Mouse (Mus musculus) kidney, embryonic 15.5 days (tissue): Measurements from ENCODE around the gene Duoxa2. TPM values are rescaled to one million over a fixed set of nuclear protein-coding genes. Genes with fewer than 3 reads are reported as not detected.

ENCODE experiments used
- ATAC-seq: fragments of 200-750 bp; cut with Nextera tagmentation; replicated peaks from 2 replicates; pipeline ENCODE4 v1.8.0; 2017; ENCODE audit warnings: moderate TSS enrichment; ENCODE audit not compliant: low FRiP score
- H3K27ac ChIP-seq: fragments of 300-500 bp; sonication (generic); 2 replicates; pipeline ENCODE4 v1.5.1; 2015; ENCODE audit warnings: mild to moderate bottlenecking, inconsistent platforms
- H3K27me3 ChIP-seq: fragments of 300-500 bp; sonication (generic); 2 replicates; pipeline ENCODE4 v1.6.1; 2015; ENCODE audit warnings: inconsistent platforms
- H3K36me3 ChIP-seq: fragments of 300-500 bp; sonication (generic); 2 replicates; pipeline ENCODE4 v1.6.1; 2015; ENCODE audit warnings: inconsistent platforms
- H3K4me1 ChIP-seq: fragments of 300-500 bp; sonication (generic); 2 replicates; pipeline ENCODE4 v1.6.1; 2015; ENCODE audit warnings: inconsistent platforms
- H3K4me2 ChIP-seq: fragments of 300-500 bp; sonication (generic); 2 replicates; pipeline ENCODE4 v1.6.1; 2015; ENCODE audit warnings: moderate library complexity, mild to moderate bottlenecking, inconsistent platforms
- H3K4me3 ChIP-seq: fragments of 300-500 bp; sonication (generic); replicated peaks from 2 replicates; pipeline ENCODE4 v1.5.1; 2015; ENCODE audit warnings: mild to moderate bottlenecking, inconsistent platforms
- H3K9ac ChIP-seq: fragments of 300-500 bp; sonication (generic); 2 replicates; pipeline ENCODE4 v1.6.1; 2015; ENCODE audit warnings: mild to moderate bottlenecking, inconsistent platforms
- H3K9me3 ChIP-seq: fragments of 300-500 bp; sonication (generic); replicated peaks from 2 replicates; pipeline ENCODE4 v1.6.1; 2016; ENCODE audit warnings: inconsistent platforms
- WGBS: fragments of 180-500 bp; shearing (Covaris S2); methylation state at CpG from one replicate; pipeline ENCODE4 v1.1.7; 2015; ENCODE audit warnings: mixed read lengths; 5-methylcytosine and 5-hydroxymethylcytosine counted together
- polyA plus RNA-seq: library from polyadenylated mRNA; unstranded; fragments of >200 nt; fragmentation: Nextera tagmentation; extraction: Ambion mirVana; gene quantifications from 2 replicates; pipeline ENCODE4 v1.2.1, GENCODE M21; 2015

Gene Duoxa2
- 0.17 TPM in 1 of 2 replicates, not detected in the other for polyA plus RNA-seq

DNA sequence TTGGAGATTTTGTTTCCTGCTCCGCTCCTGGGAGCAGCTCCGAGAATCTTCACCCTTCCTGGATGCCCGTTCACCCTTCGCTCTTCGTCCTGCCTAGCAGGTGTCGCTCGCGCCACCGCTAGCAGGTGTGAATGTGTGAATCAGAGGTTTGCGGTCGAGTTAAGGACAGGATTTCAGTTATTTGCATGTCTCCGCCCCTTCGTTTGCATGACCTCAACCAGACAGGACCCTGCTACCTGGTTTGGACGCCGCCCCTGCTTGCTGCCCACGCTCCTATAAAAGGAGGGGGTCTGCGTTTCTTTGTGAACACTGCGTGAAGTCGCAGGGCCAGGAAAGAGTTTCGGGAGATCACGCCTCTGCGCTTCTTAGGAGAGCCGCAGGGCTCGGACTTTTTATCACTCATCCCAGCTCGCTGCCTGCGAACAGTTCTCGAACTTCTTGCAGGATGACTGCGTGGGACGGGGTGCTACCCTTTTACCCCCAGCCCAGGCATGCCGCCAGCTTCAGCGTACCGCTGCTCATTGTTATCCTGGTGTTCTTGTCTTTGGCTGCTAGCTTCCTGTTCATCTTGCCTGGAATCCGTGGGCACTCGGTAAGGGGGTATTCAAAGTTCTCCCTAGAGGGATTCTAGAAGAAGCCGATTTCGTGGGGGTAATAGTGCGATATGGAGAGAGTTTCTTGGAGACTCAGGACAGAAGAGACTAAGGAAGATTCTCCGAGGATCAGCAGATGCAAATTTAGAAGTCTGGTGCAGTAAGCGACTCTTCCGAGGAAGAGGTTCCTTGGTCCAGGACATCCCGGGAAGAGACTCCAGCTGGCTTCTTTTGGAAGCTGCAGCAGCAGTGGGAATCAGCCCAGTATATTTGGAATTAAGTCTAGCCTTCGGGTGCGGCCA lies at the start of gene Duoxa2:
Gene Duoxa2 (plus strand): TSS at position 305 of the 895 bp plus-strand sequence.
- Histone ChIP-seq H3K4me3 (peak within 1 kb of the TSS; percentile 33), H3K27me3 (peaks cover 100% of the 10 kb centered on the region), H3K27ac (no peak within 1 kb of the TSS), H3K9me3 (no peaks in the 10 kb centered on the region), H3K36me3 (no peaks in the 10 kb centered on the region), H3K4me1 (peaks cover 46% of the 10 kb centered on the region), H3K9ac (no peak within 1 kb of the TSS), H3K4me2 (peak within 1 kb of the TSS; percentile 52)
- under 1% methylated on average over 43 of the region's 43 CpGs for WGBS
- ATAC-seq: no peak

DNA sequence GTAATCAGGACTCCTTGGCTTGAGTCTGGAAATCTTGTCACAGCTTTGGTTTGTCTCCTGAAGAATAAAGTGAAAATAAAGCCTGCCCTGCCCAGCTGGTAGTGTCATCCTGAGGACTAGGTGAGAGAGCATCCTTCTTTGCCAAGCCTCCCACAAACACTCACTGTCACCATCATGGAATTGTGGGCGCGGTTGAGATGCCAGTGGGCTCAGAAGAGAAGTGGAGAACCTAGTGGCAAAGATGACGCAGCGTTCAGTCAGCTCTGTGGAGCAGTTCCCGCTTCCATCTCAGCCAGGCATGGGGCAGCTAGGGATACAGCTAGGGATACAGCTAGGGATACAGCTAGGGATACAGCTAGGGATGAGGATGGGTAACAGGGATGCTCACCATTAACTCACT lies 42.7 kb upstream of the Duoxa2 start:
- H3K4me1 ChIP-seq: no peaks in the 10 kb centered on the region
- no peaks in the 10 kb centered on the region for H3K27me3 ChIP-seq
- H3K36me3 ChIP-seq: 0 out of 2 replicates have a peak, but pooled peaks cover 2% of the 10 kb centered on the region
- H3K9me3 ChIP-seq: no peaks in the 10 kb centered on the region
- 93% methylated on average over 5 of the region's 5 CpGs for WGBS
- H3K27ac ChIP-seq: no peak overlapping the region
- H3K4me3 ChIP-seq: no peak overlapping the region
- no peak overlapping the region for H3K4me2 ChIP-seq
- ATAC-seq: no peak
- no peak overlapping the region for H3K9ac ChIP-seq

DNA sequence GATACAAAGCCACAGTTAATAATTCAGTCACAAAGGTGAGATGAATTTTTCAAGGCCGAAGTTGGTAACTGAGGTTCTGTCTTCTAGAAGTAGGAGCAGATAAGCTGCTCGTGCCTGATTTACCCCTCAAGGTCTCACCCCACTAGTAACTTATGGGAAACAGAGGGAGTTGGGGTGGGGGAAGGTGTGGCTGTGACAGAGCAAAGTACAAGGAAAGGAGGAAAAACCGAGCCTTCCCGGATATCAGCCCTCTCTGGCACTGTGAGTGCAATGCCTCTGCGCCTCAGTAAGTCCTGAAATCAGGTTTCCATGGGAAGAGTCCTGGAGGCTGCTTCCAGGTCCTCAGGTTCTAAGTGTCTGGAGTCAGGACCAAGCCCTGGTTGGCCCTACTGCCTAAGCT lies 38.0 kb upstream of the Duoxa2 start:
- no peak overlapping the region for H3K4me3 ChIP-seq
- 0 out of 2 replicates have a peak, but pooled peaks cover 2% of the 10 kb centered on the region for H3K36me3 ChIP-seq
- no peak for ATAC-seq
- no peak overlapping the region for H3K27ac ChIP-seq
- H3K9ac ChIP-seq: no peak overlapping the region
- H3K4me1 ChIP-seq: no peaks in the 10 kb centered on the region
- H3K9me3 ChIP-seq: no peaks in the 10 kb centered on the region
- no peak overlapping the region for H3K4me2 ChIP-seq
- WGBS: 84% methylated on average over 5 of the region's 5 CpGs
- H3K27me3 ChIP-seq: no peaks in the 10 kb centered on the region

DNA sequence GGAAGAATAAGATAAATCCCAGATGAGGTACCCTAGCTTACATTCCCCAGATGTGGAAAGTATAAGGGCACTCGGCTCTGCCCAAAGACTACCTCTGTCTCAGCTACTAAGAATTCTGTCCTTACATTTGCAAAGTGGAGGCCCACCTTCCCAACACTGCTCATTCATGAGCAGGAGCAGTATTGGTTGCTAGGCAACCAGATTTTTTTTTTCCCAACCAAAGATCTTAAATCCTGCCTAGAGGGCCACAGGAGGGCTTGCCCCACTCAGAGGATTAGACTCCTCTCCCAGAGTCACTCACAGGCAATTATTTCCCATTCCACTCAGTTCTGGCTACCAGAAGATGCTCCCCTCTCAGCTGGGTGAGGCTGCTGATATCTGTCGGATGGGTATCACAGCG lies 34.0 kb upstream of the Duoxa2 start:
- ATAC-seq: no peak
- WGBS: 80% methylated on average over 3 of the region's 3 CpGs
- no peak overlapping the region for H3K4me2 ChIP-seq
- H3K27ac ChIP-seq: no peak overlapping the region
- no peak overlapping the region for H3K4me3 ChIP-seq
- H3K4me1 ChIP-seq: no peaks in the 10 kb centered on the region
- no peaks in the 10 kb centered on the region for H3K9me3 ChIP-seq
- no peak overlapping the region for H3K9ac ChIP-seq
- 0 out of 2 replicates have a peak, but pooled peaks cover 2% of the 10 kb centered on the region for H3K36me3 ChIP-seq
- no peaks in the 10 kb centered on the region for H3K27me3 ChIP-seq

DNA sequence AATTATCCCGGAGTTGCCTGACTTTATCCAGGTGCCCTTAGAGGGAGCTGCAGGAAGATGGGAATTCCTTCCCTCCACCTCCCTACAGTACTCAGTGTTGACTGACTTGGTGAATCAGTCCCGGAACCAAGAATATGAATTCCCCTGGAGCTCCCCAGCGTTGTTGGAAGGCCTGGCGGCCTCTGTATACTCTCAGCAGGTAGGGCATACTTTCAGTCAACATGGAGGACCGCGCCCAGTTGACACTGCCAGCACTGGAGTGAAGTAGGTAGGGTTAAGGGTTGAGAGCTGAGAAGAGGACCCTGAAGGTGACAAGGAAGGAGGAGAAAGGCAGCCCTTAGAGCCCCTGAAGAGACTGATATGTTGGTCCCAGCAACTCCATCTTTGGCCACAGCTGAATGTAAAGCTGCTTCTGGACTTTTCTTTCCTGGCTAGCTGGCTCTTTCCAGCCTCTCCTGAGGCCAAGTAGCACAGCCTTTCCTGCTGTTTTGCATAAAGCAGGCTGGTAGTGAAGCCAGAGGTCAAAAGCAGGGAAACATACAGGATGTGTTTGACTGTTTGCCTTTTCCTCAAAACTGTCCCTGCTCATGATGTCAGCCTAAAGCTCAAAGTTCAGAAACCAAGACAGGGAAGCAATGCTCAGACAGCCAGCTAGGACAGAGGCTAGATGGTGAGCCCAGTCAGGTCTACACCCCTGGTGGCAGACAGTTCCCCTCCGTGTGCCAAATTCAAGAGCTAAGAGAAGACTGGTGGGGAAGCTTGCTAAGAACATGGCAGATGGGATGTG lies 32.1 kb upstream of the Duoxa2 start:
- Histone ChIP-seq H3K4me1 (no peaks in the 10 kb centered on the region), H3K4me3 (no peak overlapping the region), H3K27me3 (no peaks in the 10 kb centered on the region), H3K9ac (no peak overlapping the region), H3K36me3 (no peaks in the 10 kb centered on the region), H3K4me2 (no peak overlapping the region), H3K27ac (no peak overlapping the region), H3K9me3 (no peaks in the 10 kb centered on the region)
- no peak for ATAC-seq
- WGBS: 90% methylated on average over 7 of the region's 7 CpGs

DNA sequence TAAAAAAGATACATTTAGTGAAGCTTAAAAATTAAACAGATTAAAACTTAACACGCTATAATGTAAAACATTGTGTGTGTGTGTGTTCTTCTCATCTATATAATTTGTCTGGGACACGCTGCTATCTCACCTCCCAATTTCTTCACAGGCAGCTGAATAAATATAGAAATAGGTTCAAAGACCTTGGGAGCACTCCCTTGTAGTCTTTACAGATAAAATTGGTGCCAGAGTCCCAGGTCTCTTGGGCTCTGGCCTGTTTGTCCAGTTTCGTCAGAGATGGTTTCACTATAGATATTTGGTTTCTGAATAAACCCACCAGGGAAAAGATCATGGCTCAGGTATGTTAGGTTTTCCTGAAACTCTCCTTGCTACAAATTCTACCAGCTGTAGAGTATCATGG lies 19.9 kb upstream of the Duoxa2 start:
- ATAC-seq: no peak
- H3K9me3 ChIP-seq: no peaks in the 10 kb centered on the region
- 82% methylated on average over 3 of the region's 3 CpGs for WGBS

DNA sequence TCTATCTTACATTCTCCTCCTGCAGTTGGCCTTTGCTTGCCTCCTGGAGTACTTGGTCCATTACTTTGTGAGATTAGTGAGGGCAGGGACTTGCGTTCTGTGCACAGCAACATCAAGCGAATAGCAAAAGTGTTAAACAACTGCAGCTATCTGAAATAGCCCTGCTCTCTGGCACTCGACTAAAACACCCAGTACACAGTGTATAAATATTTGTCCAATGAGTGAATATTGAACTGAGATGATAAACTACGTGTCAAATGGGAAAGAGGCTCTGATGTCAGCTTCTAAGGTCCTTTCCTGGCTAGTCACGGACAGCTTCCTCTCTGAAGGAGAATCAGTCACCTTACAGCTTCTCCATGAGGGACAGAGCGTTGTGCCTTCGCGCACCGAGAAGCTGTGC lies 14.6 kb upstream of the Duoxa2 start:
- no peak overlapping the region for H3K4me3 ChIP-seq
- 84% methylated on average over 9 of the region's 9 CpGs for whole genome bisulfite sequencing

More for the DNA sequence above, 19.9 kb upstream of the Duoxa2 start:
- H3K4me2 ChIP-seq: no peak overlapping the region
- no peaks in the 10 kb centered on the region for H3K4me1 ChIP-seq
- no peak overlapping the region for H3K9ac ChIP-seq
- H3K4me3 ChIP-seq: no peak overlapping the region
- no peaks in the 10 kb centered on the region for H3K27me3 ChIP-seq
- no peak overlapping the region for H3K27ac ChIP-seq
- H3K36me3 ChIP-seq: no peaks in the 10 kb centered on the region

DNA sequence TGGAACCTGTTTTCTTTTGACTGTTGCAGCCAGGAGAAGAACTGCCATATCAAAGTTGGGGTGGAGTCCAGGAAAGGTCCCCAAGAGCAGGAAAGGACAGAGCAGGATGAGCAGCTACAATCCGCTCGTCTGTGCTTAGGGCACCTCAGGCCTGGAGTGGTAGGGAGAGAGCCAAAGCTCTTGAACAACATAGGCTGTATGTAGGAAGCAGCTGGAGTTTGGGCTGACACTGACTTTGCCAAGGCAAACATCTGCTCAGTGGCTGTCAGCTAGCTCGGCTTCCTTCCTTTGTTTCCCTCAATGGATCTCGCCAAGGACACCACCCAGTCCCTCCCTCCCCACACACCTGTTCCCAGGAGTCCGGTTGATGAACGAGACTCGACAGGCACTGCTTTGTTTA lies 12.6 kb upstream of the Duoxa2 start:
- 73% methylated on average over 7 of the region's 7 CpGs for WGBS
- ATAC-seq: no peak
- no peaks in the 10 kb centered on the region for H3K9me3 ChIP-seq

More for the DNA sequence above, 14.6 kb upstream of the Duoxa2 start:
- H3K9ac ChIP-seq: no peak overlapping the region
- no peaks in the 10 kb centered on the region for H3K36me3 ChIP-seq
- no peak overlapping the region for H3K4me2 ChIP-seq
- ATAC-seq: no peak
- H3K27ac ChIP-seq: no peak overlapping the region
- H3K27me3 ChIP-seq: no peaks in the 10 kb centered on the region
- no peaks in the 10 kb centered on the region for H3K4me1 ChIP-seq
- H3K9me3 ChIP-seq: no peaks in the 10 kb centered on the region

DNA sequence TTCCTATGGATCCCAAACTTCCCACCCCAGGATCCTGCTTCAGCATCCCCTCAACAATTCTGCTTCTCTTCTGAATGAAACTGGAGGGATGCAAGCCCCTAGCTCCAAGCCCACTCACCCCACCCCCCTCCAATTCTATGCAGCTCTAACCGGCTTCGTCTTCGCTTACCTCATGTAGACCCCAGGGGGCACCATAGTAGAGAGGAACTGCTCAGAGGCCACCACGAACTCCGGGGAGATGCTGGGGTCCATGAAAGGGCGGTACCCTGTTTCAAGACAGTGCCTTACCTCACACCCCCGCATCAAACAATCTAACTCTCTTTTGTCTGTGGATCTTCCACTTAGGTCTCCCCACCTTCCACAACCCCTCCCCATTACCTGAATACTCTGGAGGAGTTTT lies 3.8 kb upstream of the Duoxa2 start:
- Histone ChIP-seq H3K27me3 (peaks cover 72% of the 10 kb centered on the region), H3K4me1 (peaks cover 29% of the 10 kb centered on the region), H3K9ac (no peak overlapping the region), H3K36me3 (no peaks in the 10 kb centered on the region), H3K4me2 (no peak overlapping the region), H3K9me3 (no peaks in the 10 kb centered on the region), H3K4me3 (no peak overlapping the region), H3K27ac (no peak overlapping the region)
- ATAC-seq: no peak
- 10% methylated on average over 7 of the region's 7 CpGs for WGBS

More for the DNA sequence above, 12.6 kb upstream of the Duoxa2 start:
- no peak overlapping the region for H3K9ac ChIP-seq
- no peaks in the 10 kb centered on the region for H3K36me3 ChIP-seq
- H3K27me3 ChIP-seq: no peaks in the 10 kb centered on the region
- H3K27ac ChIP-seq: no peak overlapping the region
- H3K4me1 ChIP-seq: no peaks in the 10 kb centered on the region
- no peak overlapping the region for H3K4me2 ChIP-seq
- H3K4me3 ChIP-seq: no peak overlapping the region

DNA sequence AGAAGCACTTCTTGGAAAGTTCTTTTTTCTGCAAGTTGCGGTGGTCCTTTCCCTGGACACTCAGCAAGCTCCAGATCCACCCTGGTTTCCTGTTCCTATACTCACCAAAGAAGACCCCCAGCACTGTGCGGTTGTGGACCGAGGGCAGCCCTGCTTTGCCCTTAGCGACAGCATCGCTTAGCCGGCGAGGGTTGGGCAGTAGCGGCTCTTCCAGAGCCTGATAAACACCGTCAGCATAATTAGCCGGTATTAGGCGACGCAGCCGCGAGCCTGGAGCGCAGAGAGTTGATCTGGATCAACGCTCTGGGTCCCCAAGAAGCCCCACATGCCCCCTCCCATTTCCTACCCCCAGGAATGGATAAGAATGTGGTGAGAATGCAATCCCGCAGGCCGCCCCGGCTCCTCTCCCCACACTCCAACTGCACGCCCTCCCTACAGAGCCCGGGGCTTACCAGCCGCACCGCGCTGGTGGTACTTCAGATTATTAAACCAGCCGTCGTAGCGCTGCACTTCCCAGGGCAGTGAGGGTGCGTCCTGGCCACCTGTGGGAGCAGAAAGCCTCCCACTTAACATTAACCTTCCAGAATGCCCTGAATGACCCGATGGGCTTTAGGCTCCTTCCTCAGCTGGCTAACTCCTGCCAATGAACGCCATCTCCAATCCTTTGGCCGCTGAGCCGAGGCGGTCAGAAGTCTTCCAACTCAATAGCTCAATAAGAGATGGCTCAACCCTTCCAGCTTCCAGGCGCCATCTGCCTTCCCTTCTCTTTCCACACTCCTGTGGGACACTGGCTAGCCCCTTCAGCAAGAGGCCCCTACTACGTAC lies 1.2 kb upstream of the Duoxa2 start:
- under 1% methylated on average over 35 of the region's 35 CpGs for WGBS
- H3K9me3 ChIP-seq: no peaks in the 10 kb centered on the region
- ATAC-seq: no peak
- no peak overlapping the region for H3K27ac ChIP-seq
- H3K4me2 ChIP-seq: peak overlapping the region; percentile 52
- no peaks in the 10 kb centered on the region for H3K36me3 ChIP-seq
- no peak overlapping the region for H3K9ac ChIP-seq
- 0 out of 2 replicates have a peak overlapping the region, but pooled peaks have one; percentile 14 for H3K4me3 ChIP-seq
- peaks cover 98% of the 10 kb centered on the region for H3K27me3 ChIP-seq
- peaks cover 46% of the 10 kb centered on the region for H3K4me1 ChIP-seq

DNA sequence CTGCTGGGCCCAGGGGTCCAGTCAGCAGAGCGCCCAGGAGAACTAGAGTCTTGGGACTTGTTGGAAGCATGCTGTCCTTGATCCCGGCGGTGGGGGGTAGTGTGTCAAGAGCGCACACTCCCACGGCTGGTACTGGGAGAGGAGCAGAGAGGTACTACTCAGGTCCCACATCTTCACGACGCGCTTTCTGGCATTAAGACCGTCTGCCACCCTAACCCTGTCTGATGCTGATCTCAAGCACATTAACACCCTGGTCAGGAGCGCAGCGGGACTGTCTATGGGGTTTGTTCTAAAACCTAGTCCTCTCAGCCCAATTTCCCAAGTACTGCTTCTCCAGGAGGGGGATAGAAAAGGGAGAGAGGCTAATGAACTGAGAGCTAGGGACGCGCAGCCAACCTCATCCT lies 602 bp upstream of the Duoxa2 start, which contains the start of gene Duox2:
Gene Duox2 (minus strand): TSS at position 354 of the 404 bp plus-strand sequence.
- H3K36me3 ChIP-seq: no peaks in the 10 kb centered on the region
- WGBS: 3% methylated on average over 13 of the region's 13 CpGs
- peaks cover 100% of the 10 kb centered on the region for H3K27me3 ChIP-seq
- no peak within 1 kb of the TSS for H3K27ac ChIP-seq
- H3K4me1 ChIP-seq: peaks cover 46% of the 10 kb centered on the region
- H3K4me3 ChIP-seq: peak within 1 kb of the TSS; percentile 33
- no peaks in the 10 kb centered on the region for H3K9me3 ChIP-seq
- peak within 1 kb of the TSS; percentile 52 for H3K4me2 ChIP-seq
- ATAC-seq: no peak
- H3K9ac ChIP-seq: no peak within 1 kb of the TSS
